Mouse (Mus musculus) cerebellum, postnatal 14 days (tissue): Measurements from ENCODE around the gene Ift74.

ENCODE experiments used
- DNase-seq, 2 experiments: peaks; one replicate each; pipeline ENCODE4 v3.0.0; 2021; ENCODE audit warnings: mixed read lengths in 2 of 2

Ift74 gene

GRCm38 (mm10) chr4:94696368-94696767 is 82.1 kb downstream of the Ift74 start:
- DNase-seq, result no peak

- DNase-seq, result no peak
Observed at GRCm38 (mm10) chr4:94711002-94711401, 96.7 kb downstream of the Ift74 start.

GRCm38 (mm10) chr4:94711426-94711825 is 97.1 kb downstream of the Ift74 start:
- no peak for DNase-seq

GRCm38 (mm10) chr4:94713741-94714140 is 99.5 kb downstream of the Ift74 start:
- no peak for DNase-seq

- no peak for DNase-seq
Observed at GRCm38 (mm10) chr4:94715166-94715565, 100.9 kb downstream of the Ift74 start.

GRCm38 (mm10) chr4:94725799-94726198 is 111.5 kb downstream of the Ift74 start:
- no peak for DNase-seq

GRCm38 (mm10) chr4:94732721-94733120 is 118.4 kb downstream of the Ift74 start:
- no peak for DNase-seq

- DNase-seq, result no peak
Observed at GRCm38 (mm10) chr4:94737326-94738295, 123.3 kb downstream of the Ift74 start.

GRCm38 (mm10) chr4:94738838-94739731 is 124.8 kb downstream of the Ift74 start, which contains the start of gene Tek:
Tek (plus strand) TSS chr4:94739289.
- DNase-seq, result peak; percentile 15 to 24

- DNase-seq, result no peak
Observed at GRCm38 (mm10) chr4:94741824-94742223, 127.5 kb downstream of the Ift74 start.
